Mouse (Mus musculus): ENCODE data around the gene Armt1. TPM values are rescaled to one million over a fixed set of nuclear protein-coding genes. Genes with fewer than 3 reads are reported as not detected.
A peak's percentile ranks its signal among the peaks of the same experiment; 100 is the strongest.

The Armt1 gene
- polyA plus RNA-seq (2011; ENCODE audit: insufficient read depth, insufficient read length, low read depth, missing spikeins) = 80.4 and 84.0 TPM in 2 replicates

GRCm38 (mm10) chr10:4432123-4432931, at the start of gene Armt1, which contains the start of gene Rmnd1:
TSS of gene Armt1 (plus strand) at chr10:4432467.
TSS of gene Rmnd1 (minus strand) at chr10:4432388.
- H3K9me3 ChIP-seq (replicated peaks; ENCODE audit: control insufficient read depth, insufficient read depth, low read length, poor library complexity, severe bottlenecking) = no peaks in the 10 kb centered on the region
- peak within 1 kb of the TSS; percentile 82 for H3K9ac ChIP-seq (ENCODE audit: low read depth, poor library complexity, severe bottlenecking)
- TF ChIP-seq POLR2A (IDR thresholded peaks at IDR 0.05; ENCODE audit: insufficient read depth, low read length) = peak; percentile 77
- TF ChIP-seq CTCF (IDR thresholded peaks at IDR 0.05; ENCODE audit: low read depth, low read length) = no peak
- 0 out of 2 replicates have a peak, but pooled peaks have one; percentile 27 for TF ChIP-seq EP300 (IDR thresholded peaks at IDR 0.05; ENCODE audit: insufficient read depth, low read depth, low read length)
- H3K4me1 ChIP-seq (ENCODE audit: control insufficient read depth, insufficient read depth, low read length) = no peaks in the 10 kb centered on the region
- no peaks in the 10 kb centered on the region for H3K27me3 ChIP-seq (ENCODE audit: control insufficient read depth, insufficient read depth, low read length, poor library complexity, severe bottlenecking)
- H3K36me3 ChIP-seq (ENCODE audit: control insufficient read depth, insufficient read depth, low read length, poor library complexity, severe bottlenecking) = peaks cover 11% of the 10 kb centered on the region
- H3K27ac ChIP-seq (ENCODE audit: insufficient read depth, low read length) = peak within 1 kb of the TSS; percentile 63
- H3K4me3 ChIP-seq (ENCODE audit: low read depth, low read length) = peak within 1 kb of the TSS; percentile 95

DNA sequence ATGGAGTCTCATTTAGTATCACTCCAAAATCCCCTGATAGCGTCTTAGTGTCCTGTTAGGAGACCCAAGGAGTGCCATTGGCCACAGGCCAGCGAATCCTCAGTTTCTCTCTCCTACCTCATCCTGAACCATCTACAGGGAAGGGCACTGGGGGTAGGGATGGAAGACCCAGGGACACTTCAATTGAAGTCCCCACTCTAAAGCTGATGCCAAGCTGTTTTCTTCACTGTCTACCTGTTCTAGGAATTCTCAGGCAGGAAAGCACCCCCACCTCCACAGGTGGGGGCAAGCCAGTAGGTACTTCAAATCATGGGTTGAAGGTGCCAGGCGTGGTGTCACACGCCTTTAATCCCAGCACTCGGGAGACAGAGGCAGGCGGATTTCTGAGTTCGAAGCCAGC, 48.0 kb upstream of the Armt1 start:
- Histone ChIP-seq H3K27me3 (ENCODE audit: control insufficient read depth, insufficient read depth, low read length, poor library complexity, severe bottlenecking) (no peaks in the 10 kb centered on the region), H3K27ac (ENCODE audit: insufficient read depth, low read length) (no peak overlapping the region), H3K4me1 (ENCODE audit: control insufficient read depth, insufficient read depth, low read length) (no peaks in the 10 kb centered on the region), H3K9me3 (replicated peaks; ENCODE audit: control insufficient read depth, insufficient read depth, low read length, poor library complexity, severe bottlenecking) (no peaks in the 10 kb centered on the region), H3K36me3 (ENCODE audit: control insufficient read depth, insufficient read depth, low read length, poor library complexity, severe bottlenecking) (no peaks in the 10 kb centered on the region), H3K9ac (ENCODE audit: low read depth, poor library complexity, severe bottlenecking) (no peak overlapping the region), H3K4me3 (ENCODE audit: low read depth, low read length) (no peak overlapping the region)
- no peak for TF ChIP-seq POLR2A (IDR thresholded peaks at IDR 0.05; ENCODE audit: insufficient read depth, low read length)
- no peak for TF ChIP-seq EP300 (IDR thresholded peaks at IDR 0.05; ENCODE audit: insufficient read depth, low read depth, low read length)
- no peak for TF ChIP-seq CTCF (IDR thresholded peaks at IDR 0.05; ENCODE audit: low read depth, low read length)

- H3K9ac ChIP-seq (ENCODE audit: low read depth, poor library complexity, severe bottlenecking) = peak overlapping the region; percentile 100
- peaks cover 3% of the 10 kb centered on the region for H3K4me1 ChIP-seq (ENCODE audit: control insufficient read depth, insufficient read depth, low read length)
- H3K36me3 ChIP-seq (ENCODE audit: control insufficient read depth, insufficient read depth, low read length, poor library complexity, severe bottlenecking) = peaks cover 4% of the 10 kb centered on the region; the same call in 1 of the 2 replicates
- H3K27ac ChIP-seq (ENCODE audit: insufficient read depth, low read length) = peak overlapping the region; percentile 84
- no peaks in the 10 kb centered on the region for H3K9me3 ChIP-seq (replicated peaks; ENCODE audit: control insufficient read depth, insufficient read depth, low read length, poor library complexity, severe bottlenecking)
- peak overlapping the region; percentile 94 for H3K4me3 ChIP-seq (ENCODE audit: low read depth, low read length)
- TF ChIP-seq CTCF (IDR thresholded peaks at IDR 0.05; ENCODE audit: low read depth, low read length) (no peak), POLR2A (IDR thresholded peaks at IDR 0.05; ENCODE audit: insufficient read depth, low read length) (peak; percentile 67), EP300 (IDR thresholded peaks at IDR 0.05; ENCODE audit: insufficient read depth, low read depth, low read length) (0 out of 2 replicates have a peak, but pooled peaks have one; percentile 39)
- no peaks in the 10 kb centered on the region for H3K27me3 ChIP-seq (ENCODE audit: control insufficient read depth, insufficient read depth, low read length, poor library complexity, severe bottlenecking)
Observed at GRCm38 (mm10) chr10:4386609-4387591, 45.4 kb upstream of the Armt1 start.

GRCm38 (mm10) chr10:4387701-4388383, 44.4 kb upstream of the Armt1 start, which contains the start of gene Zbtb2:
TSS of gene Zbtb2 (minus strand) at chr10:4388108.
- no peaks in the 10 kb centered on the region for H3K9me3 ChIP-seq (replicated peaks; ENCODE audit: control insufficient read depth, insufficient read depth, low read length, poor library complexity, severe bottlenecking)
- TF ChIP-seq EP300 (IDR thresholded peaks at IDR 0.05; ENCODE audit: insufficient read depth, low read depth, low read length) (no peak), CTCF (IDR thresholded peaks at IDR 0.05; ENCODE audit: low read depth, low read length) (no peak), POLR2A (IDR thresholded peaks at IDR 0.05; ENCODE audit: insufficient read depth, low read length) (no peak)
- no peaks in the 10 kb centered on the region for H3K27me3 ChIP-seq (ENCODE audit: control insufficient read depth, insufficient read depth, low read length, poor library complexity, severe bottlenecking)
- H3K4me1 ChIP-seq (ENCODE audit: control insufficient read depth, insufficient read depth, low read length) = peaks cover 3% of the 10 kb centered on the region
- H3K36me3 ChIP-seq (ENCODE audit: control insufficient read depth, insufficient read depth, low read length, poor library complexity, severe bottlenecking) = peaks cover 5% of the 10 kb centered on the region; the same call in 1 of the 2 replicates
- H3K4me3 ChIP-seq (ENCODE audit: low read depth, low read length) = peak within 1 kb of the TSS; percentile 94
- H3K9ac ChIP-seq (ENCODE audit: low read depth, poor library complexity, severe bottlenecking) = peak within 1 kb of the TSS; percentile 100
- H3K27ac ChIP-seq (ENCODE audit: insufficient read depth, low read length) = peak within 1 kb of the TSS; percentile 84

- H3K27me3 ChIP-seq (ENCODE audit: control insufficient read depth, insufficient read depth, low read length, poor library complexity, severe bottlenecking) = no peaks in the 10 kb centered on the region
- peaks cover 3% of the 10 kb centered on the region for H3K4me1 ChIP-seq (ENCODE audit: control insufficient read depth, insufficient read depth, low read length)
- H3K36me3 ChIP-seq (ENCODE audit: control insufficient read depth, insufficient read depth, low read length, poor library complexity, severe bottlenecking) = peaks cover 11% of the 10 kb centered on the region; the same call in 1 of the 2 replicates
- TF ChIP-seq EP300 (IDR thresholded peaks at IDR 0.05; ENCODE audit: insufficient read depth, low read depth, low read length) = no peak
- H3K9me3 ChIP-seq (replicated peaks; ENCODE audit: control insufficient read depth, insufficient read depth, low read length, poor library complexity, severe bottlenecking) = no peaks in the 10 kb centered on the region
- H3K27ac ChIP-seq (ENCODE audit: insufficient read depth, low read length) = 0 out of 2 replicates have a peak overlapping the region, but pooled peaks have one; percentile 2
- H3K9ac ChIP-seq (ENCODE audit: low read depth, poor library complexity, severe bottlenecking) = peak overlapping the region; percentile 100
- peak overlapping the region; percentile 74 for H3K4me3 ChIP-seq (ENCODE audit: low read depth, low read length)
Observed at GRCm38 (mm10) chr10:4388384-4388745, 43.9 kb upstream of the Armt1 start.
